ENCODE assay signal across 13 mouse cellular contexts in the genomic region with DNA sequence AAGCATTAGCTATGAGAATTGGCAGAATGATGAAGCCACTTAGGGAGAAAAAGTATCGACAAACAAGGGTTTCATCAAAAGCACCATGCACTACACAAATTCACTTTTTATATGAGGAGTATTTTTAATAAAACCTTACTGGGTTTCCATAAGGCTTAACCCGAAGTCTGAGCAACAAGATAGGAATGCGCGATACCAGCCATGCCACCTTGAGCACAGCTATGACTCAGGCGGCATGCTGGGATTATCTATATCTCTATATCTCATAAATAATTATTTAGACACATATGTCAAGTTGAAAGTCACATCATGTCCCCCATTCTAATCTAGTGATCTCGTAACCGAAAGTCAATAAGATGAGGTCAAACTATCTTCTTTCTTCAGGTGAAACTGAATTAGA.
"Had no signal": no experiment of that assay in that cellular context is flagged by ENCODE, and none has a peak within 500 bp of the region (broad histone marks: within the 10 kb centered on the region; RNA-seq: fewer than 3 reads in every experiment).

No protein-coding gene starts in this region.

- DNase-seq: lung, adult 18-20 months; lung, embryonic 14.5 days; lung, postnatal 10 days; lung, postnatal 4 days; midbrain, embryonic 14.5 days; retina, postnatal 1 day; right cerebral cortex, adult 18-20 months; right cerebral cortex, postnatal 25 days; right cerebral cortex, postnatal 4 days; spleen, adult 18-20 months; thymus, adult 18-20 months; thymus, postnatal 14 days; thymus, postnatal 36 days had no signal
